Mouse (Mus musculus) layer of hippocampus, adult 8-10 months (tissue): Measurements from ENCODE around the gene Rnf126. TPM values are rescaled to one million over a fixed set of nuclear protein-coding genes. Genes with fewer than 3 reads are reported as not detected.

Experiments used
- DNase-seq, 2 experiments: peaks; one replicate each; pipeline ENCODE4 v3.0.0; 2022; ENCODE audit warnings: low spot score in 2 of 2
- total RNA-seq, 4 experiments: library from RNA; stranded (reverse); gene quantifications; 2 replicates each; pipeline ENCODE4 v1.2.4; 2022

The Rnf126 gene
- total RNA-seq, 4 experiments from 2014 or later: 72.4 to 82.9 (median 75.8) TPM

DNA sequence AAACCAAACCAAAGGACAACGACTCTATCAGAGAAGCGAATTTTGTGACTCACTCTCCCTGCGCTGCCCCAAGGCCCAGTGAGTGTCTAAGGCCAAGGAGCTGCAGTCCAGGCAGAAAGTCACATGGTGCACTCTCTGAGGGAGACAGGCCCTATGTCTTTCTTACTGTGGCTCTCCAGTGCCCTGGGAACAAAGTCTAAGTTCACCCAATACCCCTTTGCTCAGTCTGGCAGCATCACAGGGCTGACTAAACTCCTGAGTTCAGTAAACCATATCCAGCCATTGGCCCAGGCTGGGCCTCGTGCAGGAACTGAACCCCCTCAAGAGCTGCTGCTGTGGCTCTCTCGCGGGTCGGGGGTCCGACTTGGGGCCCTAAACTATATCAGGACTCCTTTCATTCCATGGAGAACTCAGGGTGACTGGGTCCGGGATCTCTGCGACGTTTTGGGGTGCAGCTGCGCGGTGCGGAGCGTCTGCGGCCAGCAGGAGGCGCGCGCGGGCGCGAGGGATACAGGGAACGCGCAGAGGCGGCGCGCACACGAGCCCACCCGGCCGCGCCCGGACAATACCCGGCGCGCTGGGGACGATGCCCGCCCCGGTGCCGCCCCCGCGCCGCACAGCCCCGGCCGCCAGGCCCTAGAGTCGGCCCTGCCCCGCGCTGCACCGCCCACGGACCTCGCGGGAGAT, 26.4 kb upstream of the Rnf126 start, which contains the start of gene Palm:
Palm (plus strand) TSS at position 522 of the 687 bp plus-strand sequence.
- DNase-seq: peak; percentile 51 to 86

DNA sequence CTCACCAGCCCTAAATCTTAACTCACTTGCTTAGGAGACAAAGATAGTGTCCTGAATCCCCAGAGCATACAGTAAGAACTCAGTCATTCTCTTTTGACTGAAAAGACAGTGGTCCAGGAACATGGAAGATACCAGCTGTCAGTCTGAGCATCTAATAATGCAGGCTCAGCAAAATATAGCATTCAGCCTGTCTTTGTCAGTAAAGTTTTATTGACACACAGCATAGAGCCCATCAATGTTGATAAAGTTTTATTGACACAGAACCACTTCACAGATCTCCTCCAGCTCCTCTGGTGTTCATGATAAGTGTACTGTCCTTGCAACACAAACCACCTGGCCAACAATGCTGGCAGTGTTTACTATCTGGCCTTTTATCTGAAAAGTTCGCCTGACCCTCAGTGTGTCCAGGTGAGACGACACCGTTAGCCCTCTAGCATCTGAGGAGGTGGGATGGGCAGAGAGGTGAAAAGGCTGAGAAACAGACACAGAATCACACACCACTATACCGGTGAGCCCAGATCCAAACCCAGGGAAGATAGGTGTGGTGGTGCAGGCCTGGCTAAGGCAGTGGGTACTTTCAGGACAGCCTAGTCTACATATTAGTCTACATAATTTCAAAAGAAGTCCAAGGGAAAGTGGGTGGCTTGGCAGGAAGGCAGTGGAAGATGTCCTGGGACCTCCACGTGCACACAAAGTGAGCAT, 25.7 kb upstream of the Rnf126 start:
- DNase-seq: no peak

DNA sequence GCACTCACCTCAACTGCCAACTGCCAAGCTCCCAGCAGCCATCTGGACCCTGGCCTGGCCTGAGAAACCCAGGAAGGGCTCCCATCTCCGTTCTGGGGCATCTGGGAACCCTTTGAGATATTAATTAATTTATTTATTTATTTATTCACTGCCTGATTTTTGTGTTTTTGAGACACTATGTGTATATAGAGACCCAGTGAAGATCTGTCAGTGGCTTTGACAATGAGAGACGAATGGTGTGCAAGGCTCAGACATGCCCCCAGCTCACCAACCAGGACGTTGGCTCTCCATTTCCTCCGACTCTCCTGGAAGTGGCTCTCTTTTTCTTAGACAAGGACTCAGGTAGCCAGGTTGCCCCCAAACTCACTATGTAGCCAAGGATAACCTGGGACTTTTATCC, 24.1 kb upstream of the Rnf126 start, which contains the start of gene Prss57:
Prss57 (minus strand) TSS at position 101 of the 400 bp plus-strand sequence.
- no peak for DNase-seq

DNA sequence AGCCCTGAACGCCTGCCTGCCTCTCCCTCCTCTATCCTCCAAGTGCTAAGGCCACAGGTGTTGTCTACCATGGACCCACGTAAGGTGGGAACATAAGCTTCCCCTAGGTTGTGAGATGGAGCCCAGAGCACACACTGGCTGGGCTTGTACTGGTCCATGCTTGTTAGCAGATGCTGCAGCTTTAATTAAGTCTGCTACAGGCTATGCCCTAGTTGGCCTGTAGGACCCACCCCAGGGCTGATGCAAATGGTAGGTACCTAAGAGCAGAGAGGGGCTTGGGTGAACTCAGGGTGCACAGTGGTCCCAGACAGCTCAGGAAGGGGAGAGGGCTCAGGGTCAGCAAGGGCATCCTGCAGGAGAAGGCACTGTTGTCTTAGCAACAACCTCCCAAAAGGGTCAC, 22.8 kb upstream of the Rnf126 start:
- DNase-seq: no peak

DNA sequence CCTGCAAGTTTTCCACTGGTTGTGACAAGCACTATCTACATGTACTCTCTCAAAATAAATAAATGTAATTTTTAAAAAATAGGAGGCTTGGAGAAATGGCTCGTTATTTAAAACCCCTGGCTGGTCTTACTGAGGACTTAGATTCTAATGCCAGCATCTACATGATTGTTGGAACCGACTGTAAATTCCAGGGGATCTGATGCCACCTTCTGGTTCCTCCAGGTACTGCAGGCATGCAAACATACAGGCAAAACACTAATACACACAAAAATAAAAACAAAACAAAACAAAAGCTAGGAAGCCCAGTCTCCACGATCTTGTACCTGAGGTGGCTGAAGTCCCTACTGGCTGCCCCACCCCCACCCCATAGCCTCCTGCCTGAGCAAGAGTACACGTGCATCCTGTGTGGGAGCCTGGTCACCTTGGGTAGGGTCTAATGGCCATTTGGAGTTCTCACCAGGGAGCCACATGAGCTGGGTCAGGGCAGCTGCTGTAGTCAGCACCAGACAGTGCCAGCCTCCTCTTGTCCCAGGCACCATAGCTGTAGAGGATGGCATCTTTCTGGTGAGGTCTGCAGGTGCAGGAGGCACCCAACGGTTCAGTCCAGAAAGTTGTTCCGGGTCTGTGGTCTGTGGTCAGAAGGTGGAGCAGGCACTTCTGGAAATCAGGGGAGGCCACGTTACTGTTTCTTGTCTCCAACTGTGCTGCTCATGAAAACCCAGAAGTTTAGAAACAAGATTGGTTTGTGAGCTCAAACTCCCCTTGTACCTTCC, 21.8 kb upstream of the Rnf126 start:
- peak in 1 of 2 experiments; percentile 82 for DNase-seq

DNA sequence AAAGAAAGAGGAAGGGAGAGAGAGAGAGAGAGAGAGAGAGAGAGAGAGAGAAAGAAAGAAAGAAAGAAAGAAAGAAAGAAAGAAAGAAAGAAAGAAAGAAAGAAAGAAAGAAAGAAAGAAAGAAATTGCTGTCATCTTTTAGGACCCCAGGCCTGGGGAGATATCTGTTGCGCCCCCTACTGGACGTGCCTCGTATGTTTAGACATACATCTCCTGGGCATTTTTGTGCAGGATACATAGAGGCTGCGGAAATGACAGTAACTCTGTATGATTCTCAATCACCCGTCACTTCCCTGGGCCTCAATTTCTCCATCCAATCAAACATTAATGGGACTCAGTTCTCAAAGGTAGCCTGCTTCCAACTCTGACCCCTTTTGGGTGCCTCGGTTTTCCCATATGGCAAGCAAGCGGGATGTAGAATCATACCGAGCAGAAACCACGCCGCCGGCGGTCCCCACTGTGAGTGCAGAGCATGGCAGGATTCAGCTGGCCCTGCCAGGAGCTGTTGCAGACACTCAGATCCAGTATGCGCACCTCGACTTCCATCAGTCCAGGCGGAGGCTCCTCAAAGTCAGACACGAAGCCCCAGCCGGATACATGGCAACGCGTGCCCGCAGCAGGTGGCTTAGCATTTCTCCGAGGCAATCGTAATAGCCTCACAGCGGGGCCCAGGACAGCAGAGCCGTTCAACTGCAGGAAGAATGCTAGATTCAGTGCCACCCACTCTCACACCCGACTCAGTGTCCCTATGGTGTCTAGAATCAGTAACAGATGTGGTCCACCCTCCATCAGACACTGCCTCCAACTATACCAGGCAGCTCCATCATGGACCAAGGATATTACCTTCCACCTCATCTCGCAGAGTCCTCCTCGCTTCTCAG, 17.4 kb upstream of the Rnf126 start:
- no peak for DNase-seq

DNA sequence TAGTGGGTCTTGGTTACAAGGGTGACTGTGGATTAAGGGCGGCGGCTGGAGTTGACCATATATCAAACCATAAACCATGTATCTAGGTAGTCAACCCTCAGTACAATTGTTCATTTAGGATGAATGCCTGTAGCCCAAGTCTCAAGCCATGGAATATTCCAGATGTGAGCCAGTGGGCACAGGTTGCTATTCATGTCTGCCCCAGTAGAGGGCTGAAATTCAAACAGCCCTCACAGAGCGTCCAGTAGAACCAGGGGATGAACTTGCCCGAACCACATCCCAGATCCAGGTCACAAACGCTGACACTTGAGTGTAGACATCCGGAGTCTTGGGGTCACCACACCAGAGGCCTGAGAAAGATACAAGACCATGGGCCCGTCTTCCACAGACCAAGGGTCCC, 16.3 kb upstream of the Rnf126 start:
- DNase-seq: no peak

DNA sequence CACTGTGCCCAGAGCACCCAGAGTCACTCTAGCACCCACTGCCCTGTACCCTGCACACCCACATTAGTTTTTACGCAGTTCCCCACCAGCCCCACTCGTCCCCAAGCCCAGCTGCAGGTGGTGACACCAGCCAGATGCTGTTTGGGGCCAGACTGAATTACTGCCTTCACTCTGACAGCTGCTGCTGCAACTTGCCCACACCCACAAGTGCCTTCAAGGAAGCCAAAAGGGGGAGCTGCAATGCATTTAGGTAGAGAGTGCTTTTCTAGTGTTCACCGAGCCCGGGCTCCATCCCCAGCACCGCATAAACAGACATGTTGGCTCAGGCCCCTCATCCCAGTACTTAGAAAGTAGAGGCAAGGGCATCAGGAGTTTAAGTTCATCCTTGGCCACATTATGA, 15.2 kb upstream of the Rnf126 start:
- no peak for DNase-seq

DNA sequence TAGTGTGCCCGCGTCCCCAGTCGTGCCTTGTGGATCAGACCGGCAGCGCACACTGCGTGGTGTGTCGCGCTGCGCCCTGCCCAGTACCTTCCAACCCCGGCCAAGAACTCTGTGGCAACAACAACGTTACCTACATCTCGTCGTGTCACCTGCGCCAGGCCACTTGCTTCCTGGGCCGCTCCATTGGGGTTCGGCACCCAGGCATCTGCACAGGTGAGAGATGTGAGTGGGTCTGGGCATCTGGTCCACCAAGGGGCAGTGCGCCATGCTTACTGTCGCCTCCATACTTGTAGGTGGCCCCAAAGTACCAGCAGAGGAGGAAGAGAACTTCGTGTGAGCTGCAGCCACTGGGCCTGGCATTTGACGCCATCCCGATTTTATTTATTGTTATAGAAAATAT, 14.4 kb upstream of the Rnf126 start:
- no peak for DNase-seq

DNA sequence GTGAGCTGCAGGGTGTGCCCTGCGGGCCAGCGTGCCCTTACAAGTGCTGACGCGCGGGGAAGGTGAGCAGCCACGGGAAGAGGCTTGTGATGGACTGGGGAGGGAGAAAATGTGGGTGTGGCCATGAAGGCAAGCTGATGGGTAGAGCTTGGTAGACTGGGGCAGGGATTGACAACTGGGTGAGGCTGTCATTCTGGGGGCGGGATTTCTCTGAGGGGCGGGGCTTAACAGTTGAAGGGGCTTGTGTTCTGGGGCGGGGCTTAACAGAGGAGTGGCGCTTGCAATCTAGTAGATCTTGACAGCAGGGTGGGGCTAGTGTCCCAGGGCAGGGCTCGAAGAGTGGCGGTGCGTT, 13.9 kb upstream of the Rnf126 start:
- no peak for DNase-seq

DNA sequence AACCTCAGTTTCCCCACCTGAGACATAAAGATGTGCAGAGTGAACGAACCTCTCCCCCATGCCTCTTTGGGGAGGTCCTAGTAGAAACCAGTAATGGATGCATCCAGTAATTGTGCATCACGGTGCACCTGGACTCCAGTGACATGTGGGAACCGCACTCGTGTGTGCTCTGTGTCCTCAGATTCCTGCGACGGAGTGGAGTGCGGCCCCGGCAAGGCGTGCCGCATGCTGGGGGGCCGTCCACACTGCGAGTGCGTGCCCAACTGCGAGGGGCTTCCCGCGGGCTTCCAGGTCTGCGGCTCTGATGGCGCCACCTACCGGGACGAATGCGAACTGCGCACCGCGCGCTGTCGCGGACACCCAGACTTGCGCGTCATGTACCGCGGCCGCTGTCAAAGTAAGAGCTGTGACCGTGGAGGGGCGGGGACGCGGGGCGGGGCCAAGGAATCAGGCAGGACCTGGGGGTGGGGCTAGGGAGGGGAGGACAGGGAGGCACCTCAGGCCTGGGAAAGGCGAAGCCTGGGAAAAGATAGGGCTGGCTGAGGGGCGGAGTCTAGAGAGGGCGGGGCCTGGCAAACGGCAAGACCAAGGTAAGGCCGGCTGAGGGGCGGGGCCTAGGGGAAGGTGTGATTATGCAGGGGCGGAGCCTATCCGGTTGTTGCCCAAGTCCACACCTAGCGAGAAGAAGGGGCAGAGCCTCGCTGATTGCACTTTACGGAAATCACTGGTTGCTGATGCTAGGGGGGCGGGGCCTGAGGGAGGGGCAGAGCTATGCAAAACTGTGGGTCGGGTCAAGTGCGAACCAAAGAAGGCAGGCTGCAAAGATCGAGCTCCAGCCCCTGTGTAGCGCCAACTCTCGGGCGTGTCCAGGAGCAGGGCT, 13.3 kb upstream of the Rnf126 start:
- DNase-seq: peak; percentile 95 to 98

DNA sequence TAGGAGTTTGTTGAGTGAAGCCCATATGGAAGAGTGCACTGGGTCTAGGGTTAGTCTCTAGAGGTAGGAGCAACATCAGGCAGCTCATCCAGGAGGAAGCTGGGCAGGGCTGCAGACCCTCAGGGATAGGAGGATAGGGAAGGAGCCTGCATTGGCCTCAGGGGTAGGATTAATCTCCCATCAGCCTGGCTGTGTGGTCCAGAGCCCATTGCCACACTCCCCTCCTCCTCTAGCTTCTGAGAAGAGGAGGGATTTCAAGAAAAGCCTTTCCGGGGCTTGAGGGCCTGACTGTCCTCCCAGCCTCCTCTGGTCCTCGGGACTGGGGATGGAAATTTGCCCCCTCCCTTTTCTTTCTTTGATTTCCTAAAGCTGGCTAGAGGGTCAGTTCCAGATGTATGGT, 12.4 kb upstream of the Rnf126 start:
- DNase-seq: no peak

DNA sequence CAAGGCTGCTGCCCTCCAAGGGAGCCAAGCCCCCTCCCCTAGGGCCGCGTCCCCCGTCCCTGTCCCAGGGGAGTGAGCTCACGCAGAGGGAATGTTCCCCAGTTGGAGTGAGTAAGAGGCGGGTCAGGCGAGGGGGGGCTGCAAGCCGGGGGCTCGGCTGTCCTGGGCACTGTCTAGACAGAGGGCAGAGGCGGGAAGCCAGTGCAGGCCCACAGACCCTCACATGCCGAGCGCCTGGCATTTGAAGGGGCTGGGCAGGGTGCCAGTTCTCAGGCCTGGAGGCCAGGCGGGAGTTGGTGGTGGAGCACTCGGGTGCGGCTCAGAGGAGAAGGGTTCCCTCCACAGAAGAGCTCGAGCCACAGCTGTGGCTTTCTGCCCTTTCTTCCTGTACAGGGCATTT, 11.3 kb upstream of the Rnf126 start:
- DNase-seq: no peak

DNA sequence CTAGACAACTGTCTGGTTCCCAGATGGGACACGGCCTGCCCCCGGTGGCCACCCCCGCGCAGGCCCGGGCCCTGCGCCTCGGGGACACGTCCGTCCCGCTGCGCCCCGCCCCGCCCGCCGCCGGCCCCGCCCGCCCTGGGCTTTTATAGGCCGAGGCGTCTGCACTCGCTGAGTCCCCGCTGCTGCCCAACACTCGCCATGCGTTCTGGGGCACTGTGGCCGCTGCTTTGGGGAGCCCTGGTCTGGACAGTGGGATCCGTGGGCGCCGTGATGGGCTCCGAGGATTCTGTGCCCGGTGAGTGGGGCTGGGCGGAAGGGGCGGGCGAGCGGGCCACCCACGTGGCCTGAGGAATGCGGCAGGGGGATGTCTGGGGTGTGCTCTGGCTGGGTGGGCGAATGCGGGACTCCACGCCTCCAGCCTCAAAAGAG, 10.4 kb upstream of the Rnf126 start, which contains the start of gene Fstl3:
Fstl3 (plus strand) TSS at position 170 of the 429 bp plus-strand sequence.
- no peak for DNase-seq

DNA sequence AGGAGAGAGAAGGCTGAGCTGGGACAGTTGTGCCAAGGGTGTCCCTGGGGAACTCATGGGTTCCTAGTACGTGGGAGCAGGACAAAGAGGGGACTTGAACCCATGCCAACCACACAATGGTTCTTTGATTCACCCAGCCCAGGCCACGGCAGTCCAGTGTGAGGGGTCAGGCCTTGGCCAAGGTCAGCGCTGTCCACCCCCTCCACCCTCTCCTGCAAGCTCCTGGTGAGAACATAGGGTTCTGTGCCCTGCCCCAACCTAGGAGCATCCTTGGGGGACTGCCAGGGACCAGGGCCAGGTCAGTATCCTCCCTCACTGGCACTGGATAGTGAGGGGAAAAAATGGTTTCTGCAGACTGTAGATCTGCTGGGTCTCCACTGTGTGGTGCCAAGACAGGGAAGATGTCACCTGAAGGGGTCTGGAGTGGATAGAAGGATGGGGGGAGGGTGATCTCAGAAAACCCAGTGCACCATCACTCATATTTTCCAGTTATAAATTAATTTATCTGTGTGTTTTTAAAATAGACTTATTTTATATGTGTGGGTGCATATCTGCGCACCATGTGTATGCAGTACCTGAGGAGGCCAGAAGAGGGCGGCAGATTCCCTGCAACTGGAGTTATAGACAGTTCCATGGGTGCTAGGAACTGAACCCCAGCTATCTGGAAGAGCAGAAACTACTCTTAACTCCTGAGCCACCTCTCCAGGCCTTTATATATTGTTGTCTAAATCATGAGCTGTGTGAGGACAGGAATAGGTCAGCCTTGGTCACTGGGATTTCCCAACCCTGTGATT, 7.9 kb upstream of the Rnf126 start:
- DNase-seq: no peak

DNA sequence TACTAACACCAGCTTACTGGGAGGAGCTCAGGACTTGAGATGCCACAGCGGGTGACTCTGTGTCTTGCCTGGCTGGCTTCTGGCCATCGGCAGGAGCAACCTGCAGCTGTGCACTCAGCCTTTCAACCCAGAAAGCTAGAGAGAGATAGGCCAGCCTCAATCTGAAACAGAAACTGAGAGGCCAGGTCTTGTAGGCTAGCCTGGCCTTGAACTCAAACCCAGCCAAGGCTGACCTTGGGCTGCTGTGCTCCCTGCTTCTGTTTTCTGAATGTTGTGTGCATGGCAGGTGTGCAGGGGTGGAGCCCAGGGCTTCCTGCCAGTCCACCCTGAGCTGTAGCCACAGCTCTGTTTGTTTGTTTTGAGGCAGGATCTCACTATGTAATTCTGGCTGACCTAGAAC, 6.5 kb upstream of the Rnf126 start:
- no peak for DNase-seq

DNA sequence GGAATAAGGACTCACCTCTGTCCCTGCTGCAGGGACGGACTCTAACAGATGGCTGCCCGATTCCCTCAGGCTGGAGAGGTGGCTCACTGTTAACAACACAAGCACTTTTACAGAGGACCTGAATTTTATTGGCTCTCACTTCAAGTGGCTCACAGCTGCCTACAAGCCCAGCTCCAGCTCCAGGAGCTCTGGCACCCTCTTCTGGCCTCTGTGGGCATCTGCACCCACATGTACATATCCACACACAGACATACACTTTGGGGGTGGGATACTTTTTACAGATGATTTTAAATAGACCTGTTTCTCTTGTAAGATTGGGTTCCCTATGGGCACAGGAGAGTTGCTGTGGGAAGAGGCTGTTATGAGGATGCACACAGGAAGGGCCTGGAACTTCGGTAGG, 5.6 kb upstream of the Rnf126 start:
- DNase-seq: no peak

DNA sequence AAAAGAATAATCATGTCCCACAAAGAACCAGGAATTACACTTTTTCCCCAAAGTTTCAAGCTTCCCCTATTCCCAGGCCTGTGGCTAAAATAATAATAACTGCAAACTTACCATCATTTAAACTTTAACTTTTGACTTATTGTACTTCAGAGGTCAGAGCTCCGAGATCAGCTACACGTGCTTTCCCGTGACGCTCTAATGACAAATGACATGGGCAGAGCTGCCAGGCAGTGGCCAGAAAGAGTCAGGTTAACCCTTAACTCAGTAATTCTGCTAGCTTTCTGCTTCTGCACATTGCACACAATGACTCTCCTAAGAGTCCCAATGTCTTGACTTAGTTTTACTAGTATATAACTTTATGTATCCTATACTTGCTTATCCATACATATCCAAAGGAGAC, 2.6 kb upstream of the Rnf126 start:
- DNase-seq: no peak

DNA sequence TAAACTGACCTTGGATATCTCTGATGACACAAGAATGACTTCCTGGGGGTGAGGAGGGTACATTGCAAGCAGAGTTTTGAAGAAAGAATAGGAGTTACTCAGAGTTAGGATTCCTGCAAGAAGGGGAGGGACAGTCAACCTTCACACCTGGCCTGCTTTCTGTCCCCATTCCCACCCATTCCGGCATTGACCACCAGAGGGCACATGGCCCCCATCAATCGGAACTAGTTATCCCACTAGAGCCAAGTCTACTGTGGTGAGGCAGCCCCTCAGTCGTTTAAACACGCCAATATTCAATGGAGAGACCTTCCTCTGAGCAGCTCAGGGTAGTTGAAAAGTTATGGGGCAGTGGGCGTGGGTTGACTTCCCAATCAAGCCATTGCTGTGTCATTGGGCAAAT, 1.6 kb upstream of the Rnf126 start:
- DNase-seq: peak; percentile 69 to 77
